Mouse (Mus musculus): ENCODE measurements at regions not wholly inside any gene's neighbourhood (a gene's known extent, or its start where the extent isn't known, plus 50 kb on each side); places are given as distances from the start of the nearest gene placed in this dataset.

GRCm38 (mm10) chr12:54276978-54277537 is 73.4 kb upstream of the Egln3 start:
- Histone ChIP-seq H3K27me3 (replicated peaks) (no peaks in the 10 kb centered on the region), H3K4me3 (no peak overlapping the region), H3K4me2 (no peak overlapping the region), H3K4me1 (no peaks in the 10 kb centered on the region), H3K9ac (no peak overlapping the region), H3K9me3 (replicated peaks) (no peaks in the 10 kb centered on the region), H3K36me3 (no peaks in the 10 kb centered on the region), H3K27ac (no peak overlapping the region)
- WGBS (ENCODE audit: insufficient replicate concordance), result 57% methylated on average over 7 of the region's 7 CpGs
- no peak for ATAC-seq

DNA sequence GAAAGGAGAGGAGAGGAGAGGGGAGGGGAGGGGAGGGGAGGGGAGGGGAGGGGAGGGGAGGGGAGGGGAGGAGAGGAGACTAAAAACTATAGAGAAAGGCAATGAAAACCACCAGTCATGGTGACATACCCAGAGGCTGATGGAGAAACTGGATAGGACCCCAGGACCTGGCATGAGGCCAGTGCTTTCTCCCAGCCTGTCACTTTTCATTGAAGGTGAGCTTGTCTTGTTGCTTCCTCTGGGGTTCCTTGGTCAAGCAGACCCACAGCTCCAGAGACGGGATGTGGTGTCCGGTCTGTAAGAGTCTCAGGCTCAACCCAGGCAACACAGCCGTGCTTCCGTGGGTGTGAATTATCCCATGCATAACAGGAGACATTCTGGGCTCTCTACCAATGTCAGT is 69.8 kb upstream of the Egln3 start:
- no peaks in the 10 kb centered on the region for H3K9me3 ChIP-seq (replicated peaks)
- no peaks in the 10 kb centered on the region for H3K4me1 ChIP-seq
- no peak overlapping the region for H3K4me3 ChIP-seq
- no peak overlapping the region for H3K4me2 ChIP-seq
- no peak overlapping the region for H3K9ac ChIP-seq
- ATAC-seq, result no peak
- WGBS (ENCODE audit: insufficient replicate concordance), result 72% methylated on average over 4 of the region's 4 CpGs
- H3K27me3 ChIP-seq (replicated peaks), result no peaks in the 10 kb centered on the region
- no peak overlapping the region for H3K27ac ChIP-seq
- no peaks in the 10 kb centered on the region for H3K36me3 ChIP-seq

- Histone ChIP-seq H3K27me3 (replicated peaks) (no peaks in the 10 kb centered on the region), H3K4me2 (no peak overlapping the region), H3K36me3 (no peaks in the 10 kb centered on the region), H3K9me3 (replicated peaks) (no peaks in the 10 kb centered on the region), H3K4me3 (no peak overlapping the region), H3K27ac (no peak overlapping the region), H3K4me1 (no peaks in the 10 kb centered on the region), H3K9ac (no peak overlapping the region)
- ATAC-seq, result no peak
- 75% methylated on average over 6 of the region's 6 CpGs for WGBS (ENCODE audit: insufficient replicate concordance)
Measured at GRCm38 (mm10) chr12:54272696-54273095, 69.0 kb upstream of the Egln3 start.

GRCm38 (mm10) chr12:54272226-54272625 is 68.6 kb upstream of the Egln3 start:
- Histone ChIP-seq H3K27me3 (replicated peaks) (no peaks in the 10 kb centered on the region), H3K36me3 (no peaks in the 10 kb centered on the region), H3K4me1 (no peaks in the 10 kb centered on the region), H3K27ac (no peak overlapping the region), H3K4me2 (no peak overlapping the region), H3K9me3 (replicated peaks) (no peaks in the 10 kb centered on the region), H3K4me3 (no peak overlapping the region), H3K9ac (no peak overlapping the region)
- WGBS (ENCODE audit: insufficient replicate concordance), result 60% methylated on average over 2 of the region's 2 CpGs
- ATAC-seq, result no peak

DNA sequence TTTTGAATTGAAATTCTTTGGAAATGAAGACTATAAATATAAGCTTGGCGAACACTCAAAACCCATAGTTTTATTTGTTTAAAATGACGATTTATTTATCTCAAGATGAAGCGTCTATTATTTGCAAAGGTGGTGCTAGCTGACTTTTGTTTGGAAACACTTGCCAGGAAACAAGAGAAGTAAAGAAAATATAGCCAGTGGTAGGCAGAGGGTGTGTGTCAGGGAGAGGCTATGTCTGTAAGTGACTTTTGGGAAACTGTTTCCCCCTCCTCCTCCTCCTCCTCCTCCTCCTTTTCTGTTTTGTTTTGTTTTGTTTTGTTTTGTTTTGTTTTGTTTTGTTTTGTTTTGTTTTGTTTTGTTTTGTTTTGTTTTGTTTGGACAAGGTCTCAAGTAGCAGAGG is 62.2 kb upstream of the Egln3 start:
- Histone ChIP-seq H3K27me3 (replicated peaks) (no peaks in the 10 kb centered on the region), H3K9me3 (replicated peaks) (no peaks in the 10 kb centered on the region), H3K4me1 (peaks cover 12% of the 10 kb centered on the region), H3K36me3 (no peaks in the 10 kb centered on the region), H3K9ac (no peak overlapping the region), H3K27ac (no peak overlapping the region), H3K4me3 (no peak overlapping the region), H3K4me2 (no peak overlapping the region)
- no peak for ATAC-seq
- WGBS (ENCODE audit: insufficient replicate concordance), result 68% methylated on average over 3 of the region's 3 CpGs

GRCm38 (mm10) chr12:54264893-54265835 is 61.5 kb upstream of the Egln3 start:
- no peak overlapping the region for H3K4me3 ChIP-seq
- no peaks in the 10 kb centered on the region for H3K27me3 ChIP-seq (replicated peaks)
- no peaks in the 10 kb centered on the region for H3K9me3 ChIP-seq (replicated peaks)
- 62% methylated on average over 14 of the region's 14 CpGs for WGBS (ENCODE audit: insufficient replicate concordance)
- H3K9ac ChIP-seq, result no peak overlapping the region
- H3K4me2 ChIP-seq, result no peak overlapping the region
- peaks cover 12% of the 10 kb centered on the region for H3K4me1 ChIP-seq
- H3K27ac ChIP-seq, result no peak overlapping the region
- no peak for ATAC-seq
- no peaks in the 10 kb centered on the region for H3K36me3 ChIP-seq

GRCm38 (mm10) chr12:54264418-54264733 is 60.7 kb upstream of the Egln3 start:
- Histone ChIP-seq H3K27me3 (replicated peaks) (no peaks in the 10 kb centered on the region), H3K9ac (no peak overlapping the region), H3K4me1 (peaks cover 12% of the 10 kb centered on the region), H3K4me3 (no peak overlapping the region), H3K27ac (no peak overlapping the region), H3K9me3 (replicated peaks) (no peaks in the 10 kb centered on the region), H3K4me2 (no peak overlapping the region; the same call in 1 of the 2 replicates), H3K36me3 (no peaks in the 10 kb centered on the region)
- ATAC-seq, result no peak
- 30% methylated on average over 4 of the region's 4 CpGs for WGBS (ENCODE audit: insufficient replicate concordance)

GRCm38 (mm10) chr12:54263733-54264417 is 60.2 kb upstream of the Egln3 start:
- Histone ChIP-seq H3K9me3 (replicated peaks) (no peaks in the 10 kb centered on the region), H3K27ac (no peak overlapping the region), H3K4me2 (no peak overlapping the region; the same call in 1 of the 2 replicates), H3K4me3 (no peak overlapping the region), H3K27me3 (replicated peaks) (no peaks in the 10 kb centered on the region), H3K9ac (no peak overlapping the region), H3K4me1 (peaks cover 12% of the 10 kb centered on the region), H3K36me3 (no peaks in the 10 kb centered on the region)
- WGBS (ENCODE audit: insufficient replicate concordance), result 49% methylated on average over 13 of the region's 13 CpGs
- ATAC-seq, result no peak

- WGBS (ENCODE audit: insufficient replicate concordance), result 78% methylated on average over 11 of the region's 11 CpGs
- Histone ChIP-seq H3K27ac (no peak overlapping the region), H3K9me3 (replicated peaks) (no peaks in the 10 kb centered on the region), H3K9ac (no peak overlapping the region), H3K4me2 (no peak overlapping the region), H3K36me3 (no peaks in the 10 kb centered on the region), H3K4me1 (peaks cover 12% of the 10 kb centered on the region), H3K27me3 (replicated peaks) (no peaks in the 10 kb centered on the region), H3K4me3 (no peak overlapping the region)
- no peak for ATAC-seq
Measured at GRCm38 (mm10) chr12:54262236-54263005, 58.8 kb upstream of the Egln3 start.

GRCm38 (mm10) chr12:54261426-54261825 is 57.8 kb upstream of the Egln3 start:
- Histone ChIP-seq H3K36me3 (no peaks in the 10 kb centered on the region), H3K27ac (no peak overlapping the region), H3K9me3 (replicated peaks) (no peaks in the 10 kb centered on the region), H3K4me2 (no peak overlapping the region), H3K4me1 (peaks cover 18% of the 10 kb centered on the region), H3K4me3 (no peak overlapping the region), H3K9ac (no peak overlapping the region), H3K27me3 (replicated peaks) (no peaks in the 10 kb centered on the region)
- no peak for ATAC-seq
- WGBS (ENCODE audit: insufficient replicate concordance), result 64% methylated on average over 5 of the region's 5 CpGs

DNA sequence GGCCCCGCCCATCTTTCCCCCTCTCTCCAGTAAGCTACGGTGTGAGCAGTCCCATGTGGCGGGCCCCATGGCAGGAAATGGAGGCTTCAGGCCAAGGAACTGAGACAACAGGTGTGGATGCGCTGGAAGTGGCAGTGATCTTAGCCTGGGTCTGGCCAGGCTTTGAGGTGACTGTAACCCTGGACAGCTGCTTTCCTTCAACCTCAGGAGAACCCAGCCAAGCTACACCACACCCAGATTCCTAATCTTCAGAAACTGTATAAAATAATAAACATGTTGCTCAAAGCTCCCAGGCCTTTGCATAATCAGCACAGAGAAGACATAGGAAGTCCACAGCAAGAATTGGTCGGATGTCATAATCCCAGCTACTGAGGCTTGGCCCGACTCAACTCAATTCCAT is 56.8 kb upstream of the Egln3 start:
- Histone ChIP-seq H3K9ac (no peak overlapping the region), H3K36me3 (no peaks in the 10 kb centered on the region), H3K4me2 (no peak overlapping the region), H3K27me3 (replicated peaks) (no peaks in the 10 kb centered on the region), H3K4me3 (no peak overlapping the region), H3K27ac (no peak overlapping the region), H3K9me3 (replicated peaks) (no peaks in the 10 kb centered on the region), H3K4me1 (peaks cover 18% of the 10 kb centered on the region)
- no peak for ATAC-seq
- whole genome bisulfite sequencing (ENCODE audit: insufficient replicate concordance), result 63% methylated on average over 6 of the region's 6 CpGs
